Mouse (Mus musculus) liver, embryonic 14.5 days (tissue): ENCODE data around the gene Galntl6.

Experiments used
- CTCF ChIP-seq: IDR thresholded peaks from 2 replicates; pipeline ENCODE4 v1.5.1; 2016; ENCODE audit warnings: antibody characterized with exemption, low read depth, control low read depth
- EP300 ChIP-seq: IDR thresholded peaks from 2 replicates; pipeline ENCODE4 v1.6.1; 2016; ENCODE audit warnings: antibody characterized with exemption, low read depth

DNA sequence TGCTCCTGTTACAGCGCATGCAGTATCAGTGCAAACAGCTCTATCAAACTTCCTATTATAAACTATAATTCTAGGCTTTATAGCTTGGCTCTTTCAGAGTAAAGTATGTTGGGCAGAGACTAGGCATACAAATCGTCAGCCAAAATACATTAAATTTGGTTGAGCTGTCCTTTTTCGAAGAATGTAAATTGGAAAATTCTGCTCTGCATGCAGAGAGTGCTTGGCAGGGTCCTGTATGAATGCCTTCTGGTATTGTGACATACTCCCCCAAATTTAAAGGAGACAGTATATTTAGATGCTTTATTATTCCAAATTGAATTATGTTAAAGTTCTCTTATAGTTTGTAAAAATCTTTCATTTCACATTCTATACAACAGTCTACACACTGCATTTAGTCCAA lies 220.7 kb downstream of the Galntl6 start:
- TF ChIP-seq CTCF (no peak), EP300 (no peak)
